Mouse (Mus musculus) inflammation-experienced regulatory T-cells, adult 6 months (primary cell): ENCODE results near the gene Cd44. TPM values are rescaled to one million over a fixed set of nuclear protein-coding genes. Genes with fewer than 3 reads are reported as not detected.

Experiments
- polyA plus RNA-seq, 3 experiments: library from polyadenylated mRNA; unstranded; fragments of 100-300 nt; shearing (Covaris generic); gene quantifications; one replicate each; pipeline ENCODE4 v1.2.1; 2017

Cd44 gene
- polyA plus RNA-seq, 3 experiments from 2014 or later, result 91.0 to 119 (median 94.0) TPM

Other genes with a start within 250 kb of the Cd44 start
- under 1 TPM in 1 of 3 experiments, not detected in 2; 0.04 TPM for gene Slc1a2, start 243.0 kb downstream of the Cd44 start, polyA plus RNA-seq
- gene Pdhx, start 171.8 kb upstream of the Cd44 start, polyA plus RNA-seq, result 10 to 100 TPM; 14.8 to 21.4 (median 18.4) TPM
- 10 to 100 TPM; 25.4 to 41.1 (median 26.0) TPM for gene Apip, start 172.0 kb upstream of the Cd44 start, polyA plus RNA-seq